Comparison of ENCODE assay signal across 30 mouse cellular contexts in genomic region chr10:111004220-111004619, GRCm38 (mm10). TPM values are rescaled to one million over a fixed set of nuclear protein-coding genes. Genes with fewer than 3 reads are reported as not detected.
DNase-seq lines count a peak whose midpoint lies in the region; ATAC-seq lines count a peak whose summit lies in the region.
"Had no signal": no experiment of that assay in that cellular context is flagged by ENCODE, and none has a peak within 500 bp of the region (broad histone marks: within the 10 kb centered on the region; RNA-seq: fewer than 3 reads in every experiment).

No protein-coding gene starts in this region.

- peak; percentile 84 to 86 for ATAC-seq in hematopoietic stem cell, adult 5-6 weeks (replicated peaks in 1 of 2; ENCODE audit: insufficient read depth in 1 of 2, low FRiP score in 2 of 2, low TSS enrichment in 1 of 2, low read depth in 1 of 2, poor library complexity in 2 of 2, severe bottlenecking in 2 of 2)
- peak; percentile 53; the same call in 1 of the 2 replicates for ATAC-seq in monocyte, adult 5-6 weeks (replicated peaks; ENCODE audit: insufficient number of reproducible peaks, low FRiP score, low TSS enrichment, poor library complexity, severe bottlenecking)
- ATAC-seq: CD4-positive, CD25-positive, alpha-beta regulatory T cell, adult 4 months; forebrain, embryonic 13.5 days; hindbrain, postnatal 0 days; midbrain, embryonic 15.5 days had no signal

- H3K4me3 ChIP-seq in heart, embryonic 10.5 days: no peak overlapping the region
- H3K4me3 ChIP-seq: forebrain, embryonic 13.5 days; heart, adult 2 months; hindbrain, embryonic 12.5 days; kidney, embryonic 15.5 days; layer of hippocampus, adult 2 months; limb, embryonic 13.5 days; midbrain, embryonic 10.5 days; midbrain, embryonic 15.5 days; myocyte; neural tube, embryonic 13.5 days had no signal

- H3K4me1 ChIP-seq in heart, embryonic 10.5 days: peaks cover 18% of the 10 kb centered on the region

- H3K27ac ChIP-seq in heart, embryonic 10.5 days: no peak overlapping the region
- H3K27ac ChIP-seq: forebrain, embryonic 13.5 days; heart, adult 2 months; hindbrain, embryonic 12.5 days; hindbrain, postnatal 0 days; kidney, embryonic 15.5 days; layer of hippocampus, adult 2 months; limb, embryonic 13.5 days; midbrain, embryonic 10.5 days; midbrain, embryonic 15.5 days; neural tube, embryonic 13.5 days; stomach, postnatal 0 days had no signal

- H3K36me3 ChIP-seq in heart, embryonic 10.5 days: 0 out of 2 replicates have a peak, but pooled peaks cover 3% of the 10 kb centered on the region
- H3K36me3 ChIP-seq: hindbrain, embryonic 12.5 days; kidney, embryonic 15.5 days; limb, embryonic 13.5 days; midbrain, embryonic 15.5 days; neural tube, embryonic 13.5 days had no signal

- DNase-seq in heart, embryonic 10.5 days (ENCODE audit: low spot score): peak; percentile 53
- no peak for DNase-seq in heart, adult 9 months (ENCODE audit: low spot score in 2 of 2)
- DNase-seq in B cell, adult 2 months: peak; percentile 48 to 59
- no peak for DNase-seq in thymus, postnatal 36 days
- no peak for DNase-seq in thymus, postnatal 14 days
- no peak for DNase-seq in spleen, adult 12 weeks (ENCODE audit: low spot score)
- DNase-seq: adrenal gland, adult 8-10 months; cerebellum, adult 2 months; cerebellum, postnatal 14 days; gastrocnemius, postnatal 25 days; heart, postnatal 14 days; kidney, adult 18-20 months; kidney, postnatal 36 days; lung, postnatal 4 days; thymus, adult 18-20 months had no signal

- no peaks in the 10 kb centered on the region for H3K9me3 ChIP-seq in heart, embryonic 10.5 days
- H3K9me3 ChIP-seq: forebrain, embryonic 13.5 days; hindbrain, embryonic 12.5 days; kidney, embryonic 15.5 days; limb, embryonic 13.5 days; midbrain, embryonic 10.5 days; midbrain, embryonic 15.5 days; neural tube, embryonic 13.5 days had no signal

- H3K27me3 ChIP-seq in heart, embryonic 10.5 days (ENCODE audit: insufficient read depth, poor library complexity, severe bottlenecking): no peaks in the 10 kb centered on the region
- H3K27me3 ChIP-seq: forebrain, embryonic 13.5 days; hindbrain, embryonic 12.5 days; kidney, embryonic 15.5 days; limb, embryonic 13.5 days; midbrain, embryonic 15.5 days; neural tube, embryonic 13.5 days had no signal

- WGBS in heart, embryonic 10.5 days: 91% methylated on average over 6 of the region's 6 CpGs

RNA-seq across cellular contexts. Expression of gene Zdhhc17, which starts 5.7 kb away (rescaled TPM):
- 20.9 and 21.7 TPM in 2 replicates for polyA plus RNA-seq in heart, embryonic 10.5 days (2016; fragmentation: Nextera tagmentation; extraction: Ambion mirVana)
- total RNA-seq in hematopoietic stem cell, adult 5-6 weeks (2017): 38.5 and 50.2 TPM in 2 replicates
- total RNA-seq in monocyte, adult 5-6 weeks (2017): 20.4 to 41.9 TPM (median 29.2 TPM) in 3 replicates

Comparison
In these comparisons a context has a peak if more than half of its experiments do, and no peak if none do; other contexts are left out.
1. DNase-seq: peak in heart, embryonic 10.5 days (single experiment) and B cell, adult 2 months (2 of 2); none in heart, adult 9 months (0 of 2), thymus, postnatal 36 days (0 of 2), thymus, postnatal 14 days (single experiment) and spleen, adult 12 weeks (single experiment).